39 mouse cellular contexts compared by ENCODE assay signal in the genomic region with DNA sequence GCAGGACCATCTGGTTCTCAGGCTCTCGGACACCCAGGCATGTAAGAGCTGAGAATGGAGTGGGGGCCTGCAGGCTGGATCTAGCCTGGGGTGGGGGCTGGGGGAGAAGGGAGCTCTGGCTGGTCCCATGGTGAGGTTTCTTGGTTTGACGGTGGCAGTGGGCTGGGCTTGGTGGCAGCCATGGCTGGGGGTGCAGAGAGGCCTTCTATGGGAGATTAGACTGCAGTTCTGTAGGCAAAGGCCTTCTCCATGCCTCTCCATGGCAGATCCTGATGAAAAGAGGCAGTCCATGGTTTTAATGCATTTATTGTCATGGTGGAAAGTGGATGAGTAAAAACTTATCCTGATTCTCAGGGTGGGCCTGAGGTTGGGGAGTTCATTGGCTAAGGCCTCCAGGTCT. TPM values are rescaled to one million over a fixed set of nuclear protein-coding genes. Genes with fewer than 3 reads are reported as not detected.
"Had no signal": no experiment of that assay in that cellular context is flagged by ENCODE, and none has a peak within 500 bp of the region (broad histone marks: within the 10 kb centered on the region; RNA-seq: fewer than 3 reads in every experiment).

No protein-coding gene starts in this region.

- H3K36me3 ChIP-seq: heart, embryonic 12.5 days; heart, embryonic 13.5 days; heart, embryonic 15.5 days; hindbrain, embryonic 10.5 days; hindbrain, embryonic 12.5 days; hindbrain, embryonic 13.5 days; hindbrain, embryonic 15.5 days; intestine, embryonic 15.5 days; kidney, embryonic 15.5 days had no signal

- DNase-seq: heart, postnatal 10 days; heart, postnatal 14 days; heart, postnatal 36 days; heart, postnatal 4 days; kidney, adult 11 months; kidney, adult 18-20 months; kidney, adult 2 months; kidney, adult 8-10 months; kidney, adult 9 months; kidney, postnatal 10 days; kidney, postnatal 14 days; kidney, postnatal 25 days; kidney, postnatal 36 days; kidney, postnatal 4 days; layer of hippocampus, adult 9-11 months; layer of hippocampus, postnatal 36 days had no signal

- ATAC-seq: hindbrain, embryonic 16.5 days; inflammation-experienced regulatory T-cells, adult 6 months; intestine, embryonic 15.5 days; intestine, embryonic 16.5 days; intestine, postnatal 0 days had no signal

- H3K4me2 ChIP-seq: heart, embryonic 12.5 days; heart, embryonic 13.5 days; heart, embryonic 15.5 days; hindbrain, embryonic 12.5 days; hindbrain, embryonic 13.5 days; hindbrain, embryonic 14.5 days; hindbrain, embryonic 15.5 days; intestine, embryonic 15.5 days; kidney, embryonic 15.5 days had no signal

- H3K27me3 ChIP-seq: heart, embryonic 12.5 days; heart, embryonic 13.5 days; heart, embryonic 15.5 days; hindbrain, embryonic 12.5 days; hindbrain, embryonic 13.5 days; hindbrain, embryonic 15.5 days; intestine, embryonic 15.5 days; kidney, embryonic 15.5 days had no signal

- H3K4me3 ChIP-seq: heart, embryonic 12.5 days; heart, embryonic 13.5 days; heart, embryonic 15.5 days; hindbrain, embryonic 10.5 days; hindbrain, embryonic 12.5 days; hindbrain, embryonic 13.5 days; hindbrain, embryonic 15.5 days; intestine, embryonic 15.5 days; kidney, embryonic 15.5 days; layer of hippocampus, adult 2 months; left cerebral cortex, adult 2 months had no signal

- H3K4me1 ChIP-seq: heart, embryonic 12.5 days; heart, embryonic 13.5 days; heart, embryonic 15.5 days; hindbrain, embryonic 12.5 days; hindbrain, embryonic 13.5 days; intestine, embryonic 15.5 days had no signal

- H3K9ac ChIP-seq: heart, embryonic 12.5 days; heart, embryonic 13.5 days; heart, embryonic 15.5 days; hindbrain, embryonic 12.5 days; hindbrain, embryonic 13.5 days; hindbrain, embryonic 14.5 days; hindbrain, embryonic 15.5 days; intestine, embryonic 15.5 days; kidney, embryonic 15.5 days had no signal

- H3K9me3 ChIP-seq: heart, embryonic 12.5 days; heart, embryonic 13.5 days; heart, embryonic 15.5 days; hindbrain, embryonic 10.5 days; hindbrain, embryonic 12.5 days; hindbrain, embryonic 13.5 days; hindbrain, embryonic 15.5 days; intestine, embryonic 15.5 days; kidney, embryonic 15.5 days had no signal

- H3K27ac ChIP-seq: heart, embryonic 13.5 days; heart, embryonic 15.5 days; hindbrain, embryonic 10.5 days; hindbrain, embryonic 12.5 days; hindbrain, embryonic 13.5 days; hindbrain, embryonic 14.5 days; hindbrain, embryonic 15.5 days; hindbrain, postnatal 0 days; intestine, embryonic 15.5 days; kidney, embryonic 15.5 days; kidney, postnatal 0 days; layer of hippocampus, adult 2 months; left cerebral cortex, adult 2 months had no signal

RNA-seq across cellular contexts. Expression of gene Ccdc121, which starts 7.8 kb away (rescaled TPM):
- total RNA-seq: heart, postnatal 10 days; heart, postnatal 14 days; heart, postnatal 25 days; heart, postnatal 36 days; heart, postnatal 4 days; hematopoietic stem cell, adult 5-6 weeks had no signal
- polyA plus RNA-seq: hindbrain, embryonic 11.5 days; hindbrain, embryonic 12.5 days; hindbrain, embryonic 13.5 days; hindbrain, embryonic 15.5 days; inflammation-experienced regulatory T-cells, adult 6 months; intestine, embryonic 14.5 days; intestine, embryonic 15.5 days; intestine, embryonic 16.5 days; intestine, postnatal 0 days; kidney, adult 2 months; large intestine, adult 2 months had no signal
